Mouse (Mus musculus): ENCODE data around the gene Dsel. TPM values are rescaled to one million over a fixed set of nuclear protein-coding genes. Genes with fewer than 3 reads are reported as not detected.

The Dsel gene
- polyA plus RNA-seq (2015; fragmentation: Nextera tagmentation; extraction: Ambion mirVana), result 9.0 and 11.0 TPM in 2 replicates

DNA sequence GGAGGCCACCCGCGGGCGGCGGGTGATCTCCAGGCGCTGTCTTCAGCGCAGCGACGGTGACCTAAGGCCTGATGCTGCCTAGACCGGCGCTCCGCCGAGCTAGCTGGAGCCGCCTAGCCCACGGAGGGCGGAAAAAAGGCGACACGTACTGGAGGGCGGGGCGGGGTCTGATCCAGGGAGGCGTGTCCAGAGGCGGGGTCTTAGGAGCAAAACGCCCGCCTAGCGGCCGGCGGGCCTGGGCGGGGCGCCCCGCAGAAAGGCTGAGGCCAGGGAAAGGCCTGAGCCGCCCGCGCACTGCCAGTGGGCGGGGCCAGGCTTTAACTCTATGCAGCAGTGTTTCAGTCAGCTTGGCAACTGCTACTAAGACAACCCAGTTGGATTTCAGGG lies at the start of gene Dsel:
TSS of gene Dsel (minus strand) at position 140 of the 387 bp plus-strand sequence.
- under 1% methylated on average over 33 of the region's 33 CpGs for WGBS
- ATAC-seq, result peak; percentile 99
- Histone ChIP-seq H3K27me3 (replicated peaks; ENCODE audit: control insufficient read depth, insufficient read depth, low read length) (no peaks in the 10 kb centered on the region), H3K9me3 (ENCODE audit: control insufficient read depth, low read length) (no peaks in the 10 kb centered on the region), H3K9ac (ENCODE audit: low read depth, low read length) (peak within 1 kb of the TSS; percentile 95), H3K4me3 (ENCODE audit: low read length) (peak within 1 kb of the TSS; percentile 90), H3K4me2 (ENCODE audit: low read length) (peak within 1 kb of the TSS; percentile 68), H3K36me3 (ENCODE audit: control insufficient read depth, insufficient read depth, low read length) (no peaks in the 10 kb centered on the region), H3K27ac (ENCODE audit: low read depth, low read length) (peak within 1 kb of the TSS; percentile 95), H3K4me1 (ENCODE audit: control insufficient read depth, insufficient read depth, low read depth, low read length) (peaks cover 8% of the 10 kb centered on the region; the same call in 1 of the 2 replicates)

DNA sequence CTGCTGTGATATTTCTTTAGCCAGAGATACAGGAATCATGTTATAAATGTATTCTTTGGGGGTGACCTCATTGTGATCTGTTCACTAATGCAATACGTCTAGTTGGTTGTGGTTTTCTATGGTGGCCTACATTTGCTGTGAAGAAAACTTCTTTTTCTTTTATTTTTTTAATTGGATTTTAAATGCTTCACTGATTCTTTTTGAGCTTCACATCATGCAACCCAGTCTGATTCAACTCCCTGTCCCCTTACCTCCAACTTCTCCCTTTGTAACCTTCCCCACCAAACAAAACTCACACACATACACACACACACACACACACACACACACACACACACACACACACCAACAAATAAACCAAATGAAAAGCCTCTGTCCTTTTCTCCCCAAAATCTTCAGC lies 46.7 kb upstream of the Dsel start:
- 11% methylated on average over 1 of the region's 1 CpGs for WGBS
- Histone ChIP-seq H3K9me3 (ENCODE audit: control insufficient read depth, low read length) (no peaks in the 10 kb centered on the region), H3K4me3 (ENCODE audit: low read length) (no peak overlapping the region), H3K4me1 (ENCODE audit: control insufficient read depth, insufficient read depth, low read depth, low read length) (no peaks in the 10 kb centered on the region), H3K36me3 (ENCODE audit: control insufficient read depth, insufficient read depth, low read length) (no peaks in the 10 kb centered on the region), H3K9ac (ENCODE audit: low read depth, low read length) (no peak overlapping the region), H3K4me2 (ENCODE audit: low read length) (no peak overlapping the region), H3K27me3 (replicated peaks; ENCODE audit: control insufficient read depth, insufficient read depth, low read length) (no peaks in the 10 kb centered on the region), H3K27ac (ENCODE audit: low read depth, low read length) (no peak overlapping the region)
- ATAC-seq, result no peak

DNA sequence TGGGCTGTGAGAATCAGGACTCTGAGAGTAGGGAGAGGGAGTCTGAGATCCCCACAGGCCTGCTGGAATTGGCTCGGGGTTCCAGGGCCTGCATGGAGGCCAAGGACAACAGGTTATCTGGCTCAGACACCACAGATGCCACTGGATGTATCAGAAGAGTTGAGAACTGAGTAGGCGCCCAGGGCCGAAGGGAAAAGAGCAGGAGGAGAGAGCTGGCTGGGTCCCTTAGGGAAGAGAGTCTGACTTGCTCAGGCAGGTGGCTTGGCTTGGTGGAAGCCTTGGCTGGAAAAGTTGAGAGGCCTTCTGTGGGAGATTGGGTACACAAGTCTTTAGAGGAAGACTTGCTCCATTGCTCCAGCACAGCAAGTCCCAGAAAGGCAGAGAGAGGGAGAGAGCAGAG lies 18.6 kb upstream of the Dsel start:
- no peak overlapping the region for H3K4me3 ChIP-seq (ENCODE audit: low read length)
- H3K27ac ChIP-seq (ENCODE audit: low read depth, low read length), result no peak overlapping the region
- WGBS, result 83% methylated on average over 3 of the region's 3 CpGs
- H3K9ac ChIP-seq (ENCODE audit: low read depth, low read length), result no peak overlapping the region
- H3K36me3 ChIP-seq (ENCODE audit: control insufficient read depth, insufficient read depth, low read length), result no peaks in the 10 kb centered on the region
- H3K4me2 ChIP-seq (ENCODE audit: low read length), result no peak overlapping the region
- H3K4me1 ChIP-seq (ENCODE audit: control insufficient read depth, insufficient read depth, low read depth, low read length), result no peaks in the 10 kb centered on the region
- no peak for ATAC-seq
- H3K9me3 ChIP-seq (ENCODE audit: control insufficient read depth, low read length), result no peaks in the 10 kb centered on the region
- no peaks in the 10 kb centered on the region for H3K27me3 ChIP-seq (replicated peaks; ENCODE audit: control insufficient read depth, insufficient read depth, low read length)

DNA sequence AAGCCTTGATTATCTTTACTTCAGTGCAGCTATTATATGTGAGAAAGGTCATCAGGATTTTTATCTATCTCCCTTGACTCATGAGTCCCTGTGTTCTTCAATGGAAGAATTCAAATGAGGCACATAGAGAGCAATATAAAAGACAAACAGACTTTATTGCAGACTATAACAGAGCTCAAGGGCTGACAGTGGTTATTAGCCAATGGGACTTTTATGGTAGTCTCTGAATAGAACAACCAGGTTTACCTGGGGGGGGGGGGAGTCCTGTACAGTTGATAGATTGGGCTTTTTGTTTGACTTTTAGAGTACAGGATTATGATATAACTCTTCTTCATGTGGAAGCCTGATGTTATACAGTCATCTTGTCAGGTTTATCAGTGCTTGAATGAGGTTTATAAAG lies 11.1 kb upstream of the Dsel start:
- H3K27me3 ChIP-seq (replicated peaks; ENCODE audit: control insufficient read depth, insufficient read depth, low read length), result no peaks in the 10 kb centered on the region
- no peaks in the 10 kb centered on the region for H3K36me3 ChIP-seq (ENCODE audit: control insufficient read depth, insufficient read depth, low read length)
- no peak overlapping the region for H3K4me2 ChIP-seq (ENCODE audit: low read length)
- H3K9me3 ChIP-seq (ENCODE audit: control insufficient read depth, low read length), result no peaks in the 10 kb centered on the region
- H3K4me3 ChIP-seq (ENCODE audit: low read length), result no peak overlapping the region
- no peak overlapping the region for H3K27ac ChIP-seq (ENCODE audit: low read depth, low read length)
- no peak overlapping the region for H3K9ac ChIP-seq (ENCODE audit: low read depth, low read length)
- H3K4me1 ChIP-seq (ENCODE audit: control insufficient read depth, insufficient read depth, low read depth, low read length), result no peaks in the 10 kb centered on the region
- ATAC-seq, result no peak

DNA sequence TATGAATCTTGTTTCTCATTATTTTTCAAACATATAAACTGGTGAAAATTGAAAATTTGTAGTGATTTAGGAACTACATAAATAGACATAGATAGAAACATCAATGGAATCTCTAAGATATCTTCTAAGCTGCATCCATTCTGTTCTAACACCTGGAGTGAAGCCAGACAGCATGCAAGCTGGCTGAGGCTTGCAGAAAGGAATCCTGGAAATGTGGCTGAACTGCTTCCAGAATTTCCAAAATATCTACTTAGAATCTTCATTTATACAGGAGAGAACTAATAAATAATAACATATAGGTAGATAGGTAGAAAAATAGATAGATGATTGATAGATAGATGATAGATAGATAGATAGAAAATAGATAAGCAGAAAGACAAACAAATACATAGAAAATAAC lies 8.5 kb upstream of the Dsel start:
- no peaks in the 10 kb centered on the region for H3K9me3 ChIP-seq (ENCODE audit: control insufficient read depth, low read length)
- H3K27ac ChIP-seq (ENCODE audit: low read depth, low read length), result no peak overlapping the region
- no peak overlapping the region for H3K4me3 ChIP-seq (ENCODE audit: low read length)
- H3K9ac ChIP-seq (ENCODE audit: low read depth, low read length), result no peak overlapping the region
- H3K27me3 ChIP-seq (replicated peaks; ENCODE audit: control insufficient read depth, insufficient read depth, low read length), result no peaks in the 10 kb centered on the region
- H3K36me3 ChIP-seq (ENCODE audit: control insufficient read depth, insufficient read depth, low read length), result no peaks in the 10 kb centered on the region
- no peak for ATAC-seq
- H3K4me2 ChIP-seq (ENCODE audit: low read length), result no peak overlapping the region
- H3K4me1 ChIP-seq (ENCODE audit: control insufficient read depth, insufficient read depth, low read depth, low read length), result no peaks in the 10 kb centered on the region

DNA sequence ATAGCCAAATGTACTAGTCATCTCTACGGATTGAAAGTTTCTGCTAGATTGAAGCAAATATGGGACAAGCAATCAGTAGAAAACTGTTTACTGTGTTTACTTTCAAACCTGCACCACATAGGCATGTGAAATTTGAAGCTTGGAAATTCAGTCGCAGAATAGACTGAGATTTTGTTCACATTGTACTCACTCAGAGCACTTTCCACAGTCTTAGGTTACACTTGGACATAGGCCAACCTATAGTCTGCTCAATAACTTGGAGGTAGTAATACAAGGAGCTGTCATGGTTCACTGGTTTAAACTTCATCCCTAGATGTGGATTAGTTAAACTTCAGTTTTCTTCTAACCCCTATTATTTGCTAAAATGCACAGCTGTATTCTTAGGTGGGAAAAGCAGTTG lies 749 bp upstream of the Dsel start:
- H3K9me3 ChIP-seq (ENCODE audit: control insufficient read depth, low read length), result no peaks in the 10 kb centered on the region
- H3K27ac ChIP-seq (ENCODE audit: low read depth, low read length), result no peak overlapping the region
- H3K9ac ChIP-seq (ENCODE audit: low read depth, low read length), result no peak overlapping the region
- H3K4me1 ChIP-seq (ENCODE audit: control insufficient read depth, insufficient read depth, low read depth, low read length), result peaks cover 8% of the 10 kb centered on the region; the same call in 1 of the 2 replicates
- ATAC-seq, result no peak
- no peaks in the 10 kb centered on the region for H3K36me3 ChIP-seq (ENCODE audit: control insufficient read depth, insufficient read depth, low read length)
- H3K4me3 ChIP-seq (ENCODE audit: low read length), result no peak overlapping the region; the same call in 1 of the 2 replicates
- no peaks in the 10 kb centered on the region for H3K27me3 ChIP-seq (replicated peaks; ENCODE audit: control insufficient read depth, insufficient read depth, low read length)
- WGBS, result 68% methylated on average over 2 of the region's 2 CpGs
- no peak overlapping the region for H3K4me2 ChIP-seq (ENCODE audit: low read length)

DNA sequence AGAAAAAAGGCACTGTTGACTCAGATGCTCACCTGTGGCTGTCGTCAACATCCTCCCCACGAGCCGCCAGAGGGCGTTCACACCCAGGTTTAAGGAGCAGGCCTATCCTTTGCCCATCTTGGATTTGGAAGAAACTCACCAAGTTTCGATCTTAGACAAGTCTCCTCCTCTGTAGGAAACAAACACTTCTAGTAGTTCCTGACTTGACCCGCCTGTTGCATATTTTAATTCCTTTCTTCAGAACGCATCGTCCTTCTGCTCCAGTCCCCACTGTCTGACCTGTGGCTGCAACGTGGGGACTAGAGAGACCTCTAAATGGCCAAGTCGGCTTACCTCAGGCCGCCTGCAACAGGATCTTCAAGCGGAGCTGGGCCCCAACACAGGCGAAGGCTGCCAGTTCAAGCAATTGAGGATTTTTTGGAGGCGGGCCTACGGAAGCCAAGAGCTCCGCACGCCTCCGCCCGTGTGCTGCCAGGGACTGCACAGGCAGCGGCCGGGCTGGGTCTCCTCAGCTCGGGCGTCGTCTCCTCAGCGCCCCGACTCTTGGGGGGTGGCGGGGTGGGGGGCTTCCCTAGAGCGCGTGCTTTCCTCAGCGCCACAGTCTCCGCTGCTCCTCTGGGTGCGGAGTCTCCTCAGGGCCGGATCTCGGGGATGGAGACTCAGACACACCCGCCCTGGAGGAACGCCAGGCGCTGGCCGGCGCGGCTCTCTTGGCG lies 497 bp downstream of the Dsel start:
- H3K27me3 ChIP-seq (replicated peaks; ENCODE audit: control insufficient read depth, insufficient read depth, low read length), result no peaks in the 10 kb centered on the region
- ATAC-seq, result peak; percentile 90
- H3K4me3 ChIP-seq (ENCODE audit: low read length), result peak overlapping the region; percentile 90
- peak overlapping the region; percentile 95 for H3K27ac ChIP-seq (ENCODE audit: low read depth, low read length)
- no peaks in the 10 kb centered on the region for H3K9me3 ChIP-seq (ENCODE audit: control insufficient read depth, low read length)
- H3K36me3 ChIP-seq (ENCODE audit: control insufficient read depth, insufficient read depth, low read length), result no peaks in the 10 kb centered on the region
- H3K4me2 ChIP-seq (ENCODE audit: low read length), result peak overlapping the region; percentile 68
- peak overlapping the region; percentile 95 for H3K9ac ChIP-seq (ENCODE audit: low read depth, low read length)
- under 1% methylated on average over 41 of the region's 41 CpGs for WGBS
- peaks cover 8% of the 10 kb centered on the region; the same call in 1 of the 2 replicates for H3K4me1 ChIP-seq (ENCODE audit: control insufficient read depth, insufficient read depth, low read depth, low read length)

DNA sequence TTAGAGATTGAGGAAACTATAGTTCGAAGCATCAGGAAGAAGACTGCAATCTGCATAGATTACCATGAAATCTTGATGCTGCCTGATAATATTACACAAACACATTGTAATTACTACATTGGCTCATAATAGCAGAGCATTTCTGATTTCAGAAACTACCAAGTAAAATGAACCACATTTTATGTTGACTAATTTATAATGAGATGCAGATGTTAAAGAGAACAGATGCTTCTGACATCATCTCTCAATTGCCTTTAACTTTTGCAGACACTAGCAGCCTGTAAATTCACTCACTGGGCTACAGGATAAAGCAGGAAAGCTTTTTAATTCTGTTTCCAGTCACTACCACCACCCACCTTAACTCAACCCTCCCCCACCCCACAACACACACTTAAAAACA lies 6.9 kb downstream of the Dsel start:
- H3K27ac ChIP-seq (ENCODE audit: low read depth, low read length), result no peak overlapping the region
- H3K36me3 ChIP-seq (ENCODE audit: control insufficient read depth, insufficient read depth, low read length), result no peaks in the 10 kb centered on the region
- no peak for ATAC-seq
- no peak overlapping the region for H3K4me3 ChIP-seq (ENCODE audit: low read length)
- no peaks in the 10 kb centered on the region for H3K27me3 ChIP-seq (replicated peaks; ENCODE audit: control insufficient read depth, insufficient read depth, low read length)
- peaks cover 5% of the 10 kb centered on the region; the same call in 1 of the 2 replicates for H3K4me1 ChIP-seq (ENCODE audit: control insufficient read depth, insufficient read depth, low read depth, low read length)
- no peak overlapping the region for H3K9ac ChIP-seq (ENCODE audit: low read depth, low read length)
- H3K9me3 ChIP-seq (ENCODE audit: control insufficient read depth, low read length), result no peaks in the 10 kb centered on the region
- H3K4me2 ChIP-seq (ENCODE audit: low read length), result no peak overlapping the region
- WGBS, result 92% methylated on average over 1 of the region's 1 CpGs

DNA sequence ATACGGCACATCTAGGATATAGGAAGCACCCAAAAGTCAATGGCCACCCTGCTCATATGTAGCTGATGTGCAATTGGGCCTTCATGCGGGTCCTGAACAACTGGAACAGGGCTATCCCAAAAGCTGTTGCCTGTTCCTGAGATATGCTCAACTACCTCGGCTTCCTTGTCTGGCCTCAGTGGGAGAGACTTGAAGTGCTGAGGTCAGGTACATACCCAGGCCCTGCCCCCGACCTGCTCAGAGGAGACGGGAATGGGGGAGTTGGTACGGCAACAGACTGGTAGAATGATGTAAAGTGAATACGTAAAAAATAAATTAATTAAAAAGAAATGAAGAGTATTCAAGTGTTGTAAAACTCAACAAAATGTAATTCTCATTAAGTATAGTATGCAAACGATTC lies 12.3 kb downstream of the Dsel start:
- 92% methylated on average over 8 of the region's 8 CpGs for WGBS
- no peaks in the 10 kb centered on the region; the same call in 1 of the 2 replicates for H3K9me3 ChIP-seq (ENCODE audit: control insufficient read depth, low read length)

More for the DNA sequence above, 12.3 kb downstream of the Dsel start:
- Histone ChIP-seq H3K4me1 (ENCODE audit: control insufficient read depth, insufficient read depth, low read depth, low read length) (no peaks in the 10 kb centered on the region), H3K36me3 (ENCODE audit: control insufficient read depth, insufficient read depth, low read length) (no peaks in the 10 kb centered on the region), H3K4me2 (ENCODE audit: low read length) (no peak overlapping the region), H3K27me3 (replicated peaks; ENCODE audit: control insufficient read depth, insufficient read depth, low read length) (no peaks in the 10 kb centered on the region), H3K4me3 (ENCODE audit: low read length) (no peak overlapping the region), H3K27ac (ENCODE audit: low read depth, low read length) (no peak overlapping the region), H3K9ac (ENCODE audit: low read depth, low read length) (no peak overlapping the region)
- ATAC-seq, result no peak
